Mouse (Mus musculus) frontal cortex, postnatal 36 days (tissue): ENCODE measurements around the gene Vamp5.
A peak's percentile ranks its signal among the peaks of the same experiment; 100 is the strongest.

Experiments
- DNase-seq, 2 experiments: peaks; one replicate each; pipeline ENCODE4 v3.0.0; 2022; ENCODE audit warnings: low spot score in 2 of 2

The Vamp5 gene

GRCm38 (mm10) chr6:72389941-72390771, 9.9 kb upstream of the Vamp5 start, which contains the start of gene Vamp8:
Gene Vamp8 (minus strand): TSS chr6:72390703.
- peak in 1 of 2 experiments; percentile 38 for DNase-seq

GRCm38 (mm10) chr6:72389471-72389940, 9.2 kb upstream of the Vamp5 start:
- DNase-seq = no peak

GRCm38 (mm10) chr6:72388791-72389329, 8.6 kb upstream of the Vamp5 start:
- DNase-seq = no peak

GRCm38 (mm10) chr6:72388266-72388665, 8.0 kb upstream of the Vamp5 start:
- no peak for DNase-seq

- DNase-seq = no peak
These were observed 7.5 kb upstream of the Vamp5 start for GRCm38 (mm10) chr6:72387816-72388215.

- DNase-seq = no peak
These were observed 6.3 kb upstream of the Vamp5 start for GRCm38 (mm10) chr6:72386561-72386960.

- DNase-seq = no peak
These were observed 5.0 kb upstream of the Vamp5 start for GRCm38 (mm10) chr6:72385258-72385657.

- no peak for DNase-seq
These were observed 3.7 kb upstream of the Vamp5 start for GRCm38 (mm10) chr6:72383952-72384351.

GRCm38 (mm10) chr6:72383142-72383820, 3.0 kb upstream of the Vamp5 start:
- no peak for DNase-seq

- DNase-seq = no peak
These were observed 2.2 kb upstream of the Vamp5 start for GRCm38 (mm10) chr6:72382494-72382893.

GRCm38 (mm10) chr6:72379377-72380130, 714 bp downstream of the Vamp5 start:
- DNase-seq = no peak

- DNase-seq = no peak
These were observed 1.6 kb downstream of the Vamp5 start for GRCm38 (mm10) chr6:72378510-72379234.

GRCm38 (mm10) chr6:72374820-72375563, 5.3 kb downstream of the Vamp5 start:
- no peak for DNase-seq

- DNase-seq = no peak
These were observed 6.1 kb downstream of the Vamp5 start for GRCm38 (mm10) chr6:72374206-72374605.

GRCm38 (mm10) chr6:72373184-72373583, 7.1 kb downstream of the Vamp5 start:
- no peak for DNase-seq

- no peak for DNase-seq
These were observed 8.7 kb downstream of the Vamp5 start for GRCm38 (mm10) chr6:72371571-72371970.

- peak in 1 of 2 experiments; percentile 51 for DNase-seq
These were observed 9.1 kb downstream of the Vamp5 start for GRCm38 (mm10) chr6:72371147-72371546.

GRCm38 (mm10) chr6:72370091-72370490, 10.2 kb downstream of the Vamp5 start:
- no peak for DNase-seq

- DNase-seq = no peak
These were observed 10.7 kb downstream of the Vamp5 start for GRCm38 (mm10) chr6:72369557-72369956.

- no peak for DNase-seq
These were observed 12.8 kb downstream of the Vamp5 start for GRCm38 (mm10) chr6:72367460-72367974.
